Mouse (Mus musculus): ENCODE results near the gene Ints7. TPM values are rescaled to one million over a fixed set of nuclear protein-coding genes. Genes with fewer than 3 reads are reported as not detected.
A peak's percentile ranks its signal among the peaks of the same experiment; 100 is the strongest.

Gene Ints7
- polyA plus RNA-seq, 1 experiment from 2014 or later = 38.2 TPM

- Histone ChIP-seq H3K27me3 (ENCODE audit: control insufficient read depth, insufficient read depth, low read length) (no peaks in the 10 kb centered on the region), H3K4me3 (ENCODE audit: control insufficient read depth in 1 of 2, insufficient read depth in 1 of 2, low read depth in 1 of 2, low read length in 2 of 2) (no peak overlapping the region), H3K36me3 (ENCODE audit: control insufficient read depth, insufficient read depth, low read length) (peaks cover 66% of the 10 kb centered on the region), H3K9me3 (ENCODE audit: control insufficient read depth, low read length) (no peaks in the 10 kb centered on the region), H3K4me1 (ENCODE audit: control insufficient read depth in 2 of 2, insufficient read depth in 2 of 2, low read length in 2 of 2) (peaks cover 28 to 31% of the 10 kb centered on the region in 2 experiments), H3K4me2 (ENCODE audit: low read length) (no peak overlapping the region), H3K9ac (ENCODE audit: low read length) (no peak overlapping the region), H3K27ac (replicated peaks in 1 of 2; ENCODE audit: control insufficient read depth in 1 of 2, insufficient read depth in 1 of 2, low read depth in 2 of 2, low read length in 2 of 2) (no peak overlapping the region)
- no peak for ATAC-seq (ENCODE audit: insufficient number of reproducible peaks, insufficient read depth, low FRiP score, low read depth)
- WGBS = 92% methylated on average over 8 of the region's 8 CpGs
Observed at GRCm38 (mm10) chr1:191621096-191621495, 45.7 kb downstream of the Ints7 start.

GRCm38 (mm10) chr1:191622801-191623200 lies 47.4 kb downstream of the Ints7 start:
- Histone ChIP-seq H3K9me3 (ENCODE audit: control insufficient read depth, low read length) (no peaks in the 10 kb centered on the region), H3K4me1 (ENCODE audit: control insufficient read depth in 2 of 2, insufficient read depth in 2 of 2, low read length in 2 of 2) (peaks cover 31 to 32% of the 10 kb centered on the region in 2 experiments), H3K36me3 (ENCODE audit: control insufficient read depth, insufficient read depth, low read length) (peaks cover 49% of the 10 kb centered on the region), H3K27me3 (ENCODE audit: control insufficient read depth, insufficient read depth, low read length) (no peaks in the 10 kb centered on the region), H3K4me2 (ENCODE audit: low read length) (no peak overlapping the region), H3K27ac (replicated peaks in 1 of 2; ENCODE audit: control insufficient read depth in 1 of 2, insufficient read depth in 1 of 2, low read depth in 2 of 2, low read length in 2 of 2) (peak overlapping the region in 1 of 2 experiments; percentile 43; a peak in 1 of 4 replicates), H3K9ac (ENCODE audit: low read length) (no peak overlapping the region), H3K4me3 (ENCODE audit: control insufficient read depth in 1 of 2, insufficient read depth in 1 of 2, low read depth in 1 of 2, low read length in 2 of 2) (no peak overlapping the region)
- WGBS = 32% methylated on average over 8 of the region's 8 CpGs
- ATAC-seq (ENCODE audit: insufficient number of reproducible peaks, insufficient read depth, low FRiP score, low read depth) = peak; percentile 69

GRCm38 (mm10) chr1:191624492-191624891 lies 49.1 kb downstream of the Ints7 start:
- Histone ChIP-seq H3K27ac (replicated peaks in 1 of 2; ENCODE audit: control insufficient read depth in 1 of 2, insufficient read depth in 1 of 2, low read depth in 2 of 2, low read length in 2 of 2) (peak overlapping the region in 1 of 2 experiments; percentile 68; a peak in 2 of 4 replicates), H3K9me3 (ENCODE audit: control insufficient read depth, low read length) (no peaks in the 10 kb centered on the region), H3K9ac (ENCODE audit: low read length) (no peak overlapping the region), H3K4me2 (ENCODE audit: low read length) (no peak overlapping the region), H3K36me3 (ENCODE audit: control insufficient read depth, insufficient read depth, low read length) (peaks cover 33% of the 10 kb centered on the region), H3K4me1 (ENCODE audit: control insufficient read depth in 2 of 2, insufficient read depth in 2 of 2, low read length in 2 of 2) (peaks cover 29% of the 10 kb centered on the region in 2 experiments), H3K4me3 (ENCODE audit: control insufficient read depth in 1 of 2, insufficient read depth in 1 of 2, low read depth in 1 of 2, low read length in 2 of 2) (no peak overlapping the region), H3K27me3 (ENCODE audit: control insufficient read depth, insufficient read depth, low read length) (no peaks in the 10 kb centered on the region)
- WGBS = 63% methylated on average over 6 of the region's 6 CpGs
- ATAC-seq (ENCODE audit: insufficient number of reproducible peaks, insufficient read depth, low FRiP score, low read depth) = no peak

GRCm38 (mm10) chr1:191625026-191625425 lies 49.6 kb downstream of the Ints7 start:
- Histone ChIP-seq H3K4me3 (ENCODE audit: control insufficient read depth in 1 of 2, insufficient read depth in 1 of 2, low read depth in 1 of 2, low read length in 2 of 2) (no peak overlapping the region), H3K9me3 (ENCODE audit: control insufficient read depth, low read length) (no peaks in the 10 kb centered on the region), H3K9ac (ENCODE audit: low read length) (no peak overlapping the region), H3K27ac (replicated peaks in 1 of 2; ENCODE audit: control insufficient read depth in 1 of 2, insufficient read depth in 1 of 2, low read depth in 2 of 2, low read length in 2 of 2) (peak overlapping the region; percentile 37 to 68; a peak in 3 of 4 replicates), H3K27me3 (ENCODE audit: control insufficient read depth, insufficient read depth, low read length) (no peaks in the 10 kb centered on the region), H3K36me3 (ENCODE audit: control insufficient read depth, insufficient read depth, low read length) (peaks cover 27% of the 10 kb centered on the region), H3K4me2 (ENCODE audit: low read length) (no peak overlapping the region), H3K4me1 (ENCODE audit: control insufficient read depth in 2 of 2, insufficient read depth in 2 of 2, low read length in 2 of 2) (peaks cover 29% of the 10 kb centered on the region in 2 experiments)
- no peak; the same call in 1 of the 2 replicates for ATAC-seq (ENCODE audit: insufficient number of reproducible peaks, insufficient read depth, low FRiP score, low read depth)
- 25% methylated on average over 6 of the region's 6 CpGs for WGBS

- no peak for ATAC-seq (ENCODE audit: insufficient number of reproducible peaks, insufficient read depth, low FRiP score, low read depth)
- WGBS = 21% methylated on average over 4 of the region's 4 CpGs
- peak overlapping the region; percentile 21; the same call in 1 of the 2 replicates for H3K4me2 ChIP-seq (ENCODE audit: low read length)
Observed at GRCm38 (mm10) chr1:191625620-191626019, 50.2 kb downstream of the Ints7 start.

GRCm38 (mm10) chr1:191628457-191629169 lies 53.2 kb downstream of the Ints7 start:
- WGBS = 53% methylated on average over 11 of the region's 11 CpGs
- no peak overlapping the region for H3K27ac ChIP-seq (replicated peaks in 1 of 2; ENCODE audit: control insufficient read depth in 1 of 2, insufficient read depth in 1 of 2, low read depth in 2 of 2, low read length in 2 of 2)

More at GRCm38 (mm10) chr1:191625620-191626019, 50.2 kb downstream of the Ints7 start:
- Histone ChIP-seq H3K9ac (ENCODE audit: low read length) (no peak overlapping the region), H3K36me3 (ENCODE audit: control insufficient read depth, insufficient read depth, low read length) (peaks cover 21% of the 10 kb centered on the region), H3K9me3 (ENCODE audit: control insufficient read depth, low read length) (no peaks in the 10 kb centered on the region), H3K27ac (replicated peaks in 1 of 2; ENCODE audit: control insufficient read depth in 1 of 2, insufficient read depth in 1 of 2, low read depth in 2 of 2, low read length in 2 of 2) (peak overlapping the region; percentile 37 to 68; a peak in 3 of 4 replicates), H3K27me3 (ENCODE audit: control insufficient read depth, insufficient read depth, low read length) (no peaks in the 10 kb centered on the region), H3K4me1 (ENCODE audit: control insufficient read depth in 2 of 2, insufficient read depth in 2 of 2, low read length in 2 of 2) (peaks cover 29% of the 10 kb centered on the region in 2 experiments), H3K4me3 (ENCODE audit: control insufficient read depth in 1 of 2, insufficient read depth in 1 of 2, low read depth in 1 of 2, low read length in 2 of 2) (no peak overlapping the region)

GRCm38 (mm10) chr1:191629170-191629636 lies 53.8 kb downstream of the Ints7 start:
- Histone ChIP-seq H3K9ac (ENCODE audit: low read length) (no peak overlapping the region), H3K9me3 (ENCODE audit: control insufficient read depth, low read length) (no peaks in the 10 kb centered on the region), H3K36me3 (ENCODE audit: control insufficient read depth, insufficient read depth, low read length) (no peaks in the 10 kb centered on the region), H3K4me2 (ENCODE audit: low read length) (no peak overlapping the region), H3K27ac (replicated peaks in 1 of 2; ENCODE audit: control insufficient read depth in 1 of 2, insufficient read depth in 1 of 2, low read depth in 2 of 2, low read length in 2 of 2) (no peak overlapping the region), H3K4me1 (ENCODE audit: control insufficient read depth in 2 of 2, insufficient read depth in 2 of 2, low read length in 2 of 2) (peaks cover 23% of the 10 kb centered on the region in 2 experiments), H3K27me3 (ENCODE audit: control insufficient read depth, insufficient read depth, low read length) (no peaks in the 10 kb centered on the region), H3K4me3 (ENCODE audit: control insufficient read depth in 1 of 2, insufficient read depth in 1 of 2, low read depth in 1 of 2, low read length in 2 of 2) (no peak overlapping the region)
- no peak for ATAC-seq (ENCODE audit: insufficient number of reproducible peaks, insufficient read depth, low FRiP score, low read depth)
- 82% methylated on average over 3 of the region's 3 CpGs for WGBS

More at GRCm38 (mm10) chr1:191628457-191629169, 53.2 kb downstream of the Ints7 start:
- Histone ChIP-seq H3K36me3 (ENCODE audit: control insufficient read depth, insufficient read depth, low read length) (no peaks in the 10 kb centered on the region), H3K9ac (ENCODE audit: low read length) (no peak overlapping the region), H3K4me2 (ENCODE audit: low read length) (no peak overlapping the region), H3K9me3 (ENCODE audit: control insufficient read depth, low read length) (no peaks in the 10 kb centered on the region), H3K27me3 (ENCODE audit: control insufficient read depth, insufficient read depth, low read length) (no peaks in the 10 kb centered on the region), H3K4me1 (ENCODE audit: control insufficient read depth in 2 of 2, insufficient read depth in 2 of 2, low read length in 2 of 2) (peaks cover 23 to 25% of the 10 kb centered on the region in 2 experiments), H3K4me3 (ENCODE audit: control insufficient read depth in 1 of 2, insufficient read depth in 1 of 2, low read depth in 1 of 2, low read length in 2 of 2) (no peak overlapping the region)
- ATAC-seq (ENCODE audit: insufficient number of reproducible peaks, insufficient read depth, low FRiP score, low read depth) = no peak

Data from heart, embryonic 14.5 days (tissue).